Mouse (Mus musculus) kidney, adult 2 months (tissue): ENCODE data around the gene Slc6a21.

Experiments
- CTCF ChIP-seq: fragments of 200-500 bp; conservative IDR thresholded peaks from 2 replicates; pipeline ENCODE4 v1.5.1; 2011; ENCODE audit warnings: low read depth, mild to moderate bottlenecking, control low read depth, low read length, moderate library complexity, mixed read lengths; ENCODE audit not compliant: insufficient read depth, insufficient read length
- POLR2A ChIP-seq: fragments of 200-500 bp; IDR thresholded peaks from one replicate; pipeline ENCODE4 v1.6.1; 2011; ENCODE audit warnings: low read depth, low read length, control low read depth

GRCm38 (mm10) chr7:45304869-45305268, 27.6 kb downstream of the Slc6a21 start:
- TF ChIP-seq CTCF (no peak), POLR2A (no peak)
